Mouse (Mus musculus) frontal cortex, postnatal 14 days (tissue): ENCODE measurements around the gene Sfmbt2.
"Not testable (repeated sequence)": the region's sequence is repeated elsewhere in the genome, so short reads cannot be mapped to it uniquely, and the experiment has no call there.

Experiments used
- DNase-seq, 2 experiments: peaks; one replicate each; pipeline ENCODE4 v3.0.0; 2022; ENCODE audit warnings: low spot score in 2 of 2

The Sfmbt2 gene

GRCm38 (mm10) chr2:10370176-10370575, at the start of gene Sfmbt2:
Gene Sfmbt2, plus strand, starts transcription at chr2:10370510.
- DNase-seq, result no peak

DNA sequence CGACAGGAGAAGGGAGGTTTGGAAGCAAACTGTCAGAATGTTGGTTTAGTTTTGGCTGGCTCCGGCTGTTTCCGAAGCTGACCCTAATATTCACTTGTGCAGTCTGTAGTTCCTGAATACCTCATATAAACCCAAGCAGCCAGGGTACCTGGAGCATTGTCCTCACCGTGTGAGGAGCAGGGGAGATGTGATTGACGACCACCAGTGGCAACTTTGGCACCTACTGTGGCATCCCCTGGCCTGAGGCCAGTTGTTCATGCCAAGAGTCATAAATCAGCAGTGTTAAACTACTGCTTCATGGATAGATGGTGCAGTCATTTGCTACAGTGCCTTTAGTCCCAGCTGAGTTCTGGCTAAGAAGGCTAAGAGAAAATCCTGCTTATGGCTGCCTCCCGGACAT, 49.2 kb upstream of the Sfmbt2 start:
- DNase-seq, result no peak

DNA sequence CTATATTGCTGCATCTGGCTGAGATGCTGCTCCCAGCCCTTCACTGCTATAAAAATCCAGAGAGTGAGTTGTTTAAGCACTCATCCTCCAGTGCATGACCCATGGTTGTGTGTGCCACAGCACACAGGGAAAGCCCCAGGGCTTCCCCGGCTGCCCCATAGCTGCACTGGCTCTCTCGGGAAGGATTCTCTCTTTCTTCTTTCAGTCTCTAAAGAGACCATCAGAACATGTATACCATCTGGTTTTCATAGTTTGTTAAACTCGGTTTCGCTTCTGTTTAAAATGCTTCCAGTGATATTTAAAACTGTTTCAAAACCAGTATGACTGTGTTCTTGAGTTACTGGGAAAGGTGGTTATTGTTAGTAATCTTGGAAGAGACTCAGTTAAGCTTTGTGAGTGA, 47.1 kb upstream of the Sfmbt2 start:
- no peak for DNase-seq

DNA sequence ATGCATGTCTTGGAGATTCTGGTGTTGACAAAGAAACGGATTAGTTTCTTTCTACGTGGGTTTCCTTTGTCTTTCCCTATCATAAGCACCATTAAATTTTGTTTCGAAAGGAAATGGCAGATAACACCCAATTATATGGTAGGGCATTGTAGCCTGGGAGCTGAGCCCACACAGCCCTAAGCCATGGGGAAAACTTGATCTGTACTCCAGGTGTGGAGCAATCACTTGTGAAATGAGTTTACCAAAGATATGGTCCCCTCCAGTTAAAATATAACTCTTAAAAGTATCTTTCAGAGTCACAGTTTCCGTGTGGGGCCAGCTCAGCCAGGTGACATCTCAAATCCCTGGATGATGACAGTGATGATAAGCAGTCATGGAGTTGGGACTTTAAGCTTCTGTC, 45.3 kb upstream of the Sfmbt2 start:
- DNase-seq, result no peak

DNA sequence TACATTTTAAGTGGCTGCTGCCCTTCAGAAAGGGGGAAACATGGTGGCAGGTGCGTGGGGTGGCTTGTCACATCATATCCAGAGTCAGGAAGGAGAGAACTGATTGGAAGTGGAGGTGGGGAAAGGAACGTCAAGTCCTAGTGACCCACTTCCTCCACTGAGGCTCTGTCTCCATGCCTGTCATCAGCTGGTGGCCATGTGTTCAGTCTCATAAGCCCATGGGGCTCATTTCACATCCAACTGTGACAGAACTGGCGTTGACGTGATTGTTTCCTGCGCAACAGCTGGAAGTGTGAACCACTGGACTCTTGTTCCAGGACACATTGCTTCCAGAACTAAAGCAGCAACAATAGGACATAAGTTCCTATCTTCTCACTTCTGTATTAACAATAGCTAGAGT, 40.1 kb upstream of the Sfmbt2 start:
- no peak for DNase-seq

- DNase-seq, result no peak
Measured at GRCm38 (mm10) chr2:10334299-10334698, 36.0 kb upstream of the Sfmbt2 start.

DNA sequence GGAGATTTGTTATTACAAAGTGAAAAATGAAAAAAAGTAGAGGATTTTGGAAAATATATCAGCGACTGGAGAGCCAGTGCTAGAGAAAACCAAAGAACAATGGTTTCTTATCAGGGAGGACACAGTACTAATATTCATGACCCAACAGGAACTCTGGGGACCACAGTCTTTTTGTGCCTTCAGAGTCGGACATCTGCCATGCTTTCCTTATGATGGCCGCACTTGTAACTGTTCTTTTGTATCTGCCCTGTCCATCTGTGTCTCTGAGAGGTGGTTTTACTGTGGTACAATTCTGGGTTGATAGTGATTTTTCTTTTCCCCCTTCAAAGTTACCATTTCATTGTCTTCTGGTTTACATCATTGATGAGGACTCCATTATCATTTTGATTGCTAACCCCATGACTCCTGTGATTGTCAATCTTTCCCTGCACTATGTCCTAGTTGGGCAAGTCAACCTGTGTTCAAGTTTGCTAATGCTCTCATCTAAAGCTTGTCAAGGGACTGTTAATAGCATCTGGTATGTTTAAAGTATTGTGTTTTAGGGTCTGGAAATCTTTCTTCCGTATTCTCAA, 35.2 kb upstream of the Sfmbt2 start:
- no peak for DNase-seq

DNA sequence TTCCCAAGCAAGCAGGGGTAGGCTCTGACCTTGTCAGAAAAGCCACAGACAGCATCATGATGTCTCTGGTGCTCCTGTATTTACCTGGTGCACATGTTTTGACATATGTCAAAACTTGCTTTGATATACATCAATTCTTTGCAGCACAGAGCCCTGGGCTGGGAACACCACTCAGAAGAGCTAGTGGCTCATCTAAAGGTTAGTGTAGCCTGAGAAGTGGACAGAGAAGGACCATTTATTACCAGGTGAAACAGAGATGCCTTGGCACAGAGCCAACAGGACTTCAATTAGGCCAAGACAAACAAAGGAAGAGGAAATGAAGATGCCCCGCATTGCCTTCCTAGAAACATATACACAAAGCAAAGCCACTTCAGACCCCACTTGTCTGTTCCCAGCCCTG, 30.3 kb upstream of the Sfmbt2 start:
- no peak for DNase-seq

DNA sequence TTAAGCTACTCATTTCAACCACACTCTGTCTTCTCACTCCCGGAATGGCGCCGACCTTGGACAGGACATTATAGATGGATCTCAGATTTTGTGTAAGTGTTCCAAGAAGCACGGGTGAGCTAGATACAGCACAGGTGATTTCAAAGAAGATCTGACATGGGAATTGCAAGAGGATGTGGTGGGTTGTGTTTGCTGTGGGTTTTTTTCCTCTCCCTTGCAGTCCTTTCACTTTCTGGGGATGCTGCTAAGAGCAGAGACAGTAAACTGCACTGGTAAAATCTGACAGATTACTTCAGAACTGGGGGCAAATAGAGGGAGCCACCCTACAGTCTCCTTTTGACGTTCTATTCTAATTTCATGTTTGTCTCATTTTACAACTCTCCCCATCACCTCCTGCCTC, 26.8 kb upstream of the Sfmbt2 start:
- DNase-seq, result no peak

DNA sequence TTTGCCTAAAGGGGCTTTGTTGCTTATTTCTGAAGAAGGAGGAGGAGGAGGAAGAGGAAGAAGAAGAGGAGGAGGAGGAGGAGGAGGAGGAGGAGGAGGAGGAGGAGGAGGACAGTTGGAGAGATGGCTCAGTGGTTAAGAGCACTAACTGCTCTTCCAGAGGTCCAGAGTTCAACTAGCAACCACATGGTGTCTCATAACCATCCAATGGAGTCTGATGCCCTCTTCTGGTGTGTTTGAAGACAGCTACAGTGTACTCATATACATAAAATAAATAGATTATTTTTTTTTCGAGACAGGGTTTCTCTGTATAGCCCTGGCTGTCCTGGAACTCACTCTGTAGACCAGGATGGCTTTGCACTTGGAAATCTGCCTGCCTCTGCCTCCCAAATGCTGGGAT, 26.2 kb upstream of the Sfmbt2 start:
- DNase-seq, result not testable (repeated sequence)

GRCm38 (mm10) chr2:10347193-10347592, 23.1 kb upstream of the Sfmbt2 start:
- DNase-seq, result no peak

GRCm38 (mm10) chr2:10348036-10348435, 22.3 kb upstream of the Sfmbt2 start:
- no peak for DNase-seq

DNA sequence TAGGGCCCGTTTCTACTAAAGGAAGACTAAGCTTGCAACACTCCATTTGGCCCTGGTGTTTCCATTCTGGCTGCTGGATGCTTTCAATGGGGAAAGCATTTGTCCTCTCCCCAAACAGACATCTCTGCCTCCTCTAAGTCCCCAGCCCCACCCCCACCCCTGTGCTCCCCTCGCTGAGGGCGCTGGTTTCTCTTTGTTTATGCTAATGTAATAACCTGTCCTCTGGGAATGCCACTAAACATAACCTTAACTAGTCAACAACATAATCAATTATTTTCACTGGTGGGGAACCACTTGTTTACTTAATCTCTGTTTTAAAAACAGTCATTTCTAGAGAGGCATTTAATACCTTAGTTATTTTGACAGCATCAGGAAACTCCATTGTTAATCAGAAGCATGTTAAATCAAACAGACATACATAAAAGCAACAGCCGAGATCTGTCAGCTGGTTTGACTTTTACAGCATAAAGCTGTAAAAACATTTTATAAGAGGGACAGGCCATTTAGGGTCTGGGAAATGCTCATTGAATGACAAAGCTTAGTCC, 20.0 kb upstream of the Sfmbt2 start:
- DNase-seq, result no peak

DNA sequence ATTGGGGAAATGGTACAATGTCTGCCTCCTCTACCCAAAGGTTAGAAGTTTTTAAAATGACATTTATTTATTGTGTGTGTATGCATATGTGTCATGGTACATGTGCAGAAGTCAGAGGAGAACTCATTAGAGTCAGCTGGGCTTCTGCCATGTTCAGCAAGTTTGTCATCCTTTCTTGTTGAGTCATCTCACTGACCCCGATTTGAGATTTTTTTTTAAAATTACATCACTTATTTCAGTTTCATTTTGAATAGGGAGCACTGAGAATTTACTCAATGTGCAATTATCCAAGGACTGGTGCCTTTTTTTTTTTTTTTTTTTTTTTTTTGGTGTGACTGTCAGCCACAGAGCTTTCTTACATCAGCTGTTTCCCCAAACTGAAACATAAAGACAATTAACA, 19.2 kb upstream of the Sfmbt2 start:
- no peak for DNase-seq

- no peak for DNase-seq
Measured at GRCm38 (mm10) chr2:10352887-10353286, 17.4 kb upstream of the Sfmbt2 start.

- no peak for DNase-seq
Measured at GRCm38 (mm10) chr2:10353889-10354288, 16.4 kb upstream of the Sfmbt2 start.

DNA sequence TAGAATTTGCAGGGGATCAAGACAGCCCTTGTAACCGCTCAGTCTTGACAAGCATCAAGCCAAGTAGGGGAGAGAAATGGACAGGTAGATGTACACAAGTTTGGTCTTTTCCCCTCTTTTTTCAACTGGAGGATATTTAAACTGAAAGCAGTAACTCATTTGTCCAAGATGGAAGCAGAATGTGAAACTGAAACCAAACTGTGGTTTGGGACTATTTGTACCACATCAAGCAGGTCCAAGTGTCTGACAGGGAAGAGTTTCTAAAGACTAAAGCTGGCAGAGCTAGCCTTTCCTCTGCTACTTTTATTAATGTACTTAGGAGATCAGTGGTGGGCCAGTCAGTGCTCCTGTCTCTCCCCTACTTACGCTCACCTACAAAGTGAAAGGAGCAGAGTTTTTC, 10.4 kb upstream of the Sfmbt2 start:
- no peak for DNase-seq

- no peak for DNase-seq
Measured at GRCm38 (mm10) chr2:10365081-10365480, 5.2 kb upstream of the Sfmbt2 start.

DNA sequence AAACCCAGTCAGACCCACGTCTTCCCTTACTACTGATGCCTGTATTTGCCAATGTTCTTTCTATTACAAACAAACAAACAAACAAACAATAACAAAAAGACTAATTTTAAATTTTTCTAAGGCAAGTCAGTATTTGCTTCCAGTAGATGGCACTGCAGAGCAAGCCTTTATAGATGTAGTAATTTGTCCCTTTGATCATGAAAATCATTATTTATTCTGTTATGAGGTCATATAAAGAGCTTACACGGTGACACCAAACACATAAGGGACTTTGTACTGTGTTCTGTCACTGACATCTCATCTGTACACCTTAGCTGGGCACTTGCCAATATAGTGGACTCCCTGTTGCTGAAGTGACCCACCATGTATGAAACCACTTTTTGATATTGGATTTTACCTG, 4.0 kb upstream of the Sfmbt2 start:
- no peak for DNase-seq

GRCm38 (mm10) chr2:10369676-10370075, 634 bp upstream of the Sfmbt2 start:
- DNase-seq, result no peak

GRCm38 (mm10) chr2:10370687-10371458, 563 bp downstream of the Sfmbt2 start:
- DNase-seq, result no peak

GRCm38 (mm10) chr2:10371459-10371817, 1.1 kb downstream of the Sfmbt2 start:
- DNase-seq, result no peak

DNA sequence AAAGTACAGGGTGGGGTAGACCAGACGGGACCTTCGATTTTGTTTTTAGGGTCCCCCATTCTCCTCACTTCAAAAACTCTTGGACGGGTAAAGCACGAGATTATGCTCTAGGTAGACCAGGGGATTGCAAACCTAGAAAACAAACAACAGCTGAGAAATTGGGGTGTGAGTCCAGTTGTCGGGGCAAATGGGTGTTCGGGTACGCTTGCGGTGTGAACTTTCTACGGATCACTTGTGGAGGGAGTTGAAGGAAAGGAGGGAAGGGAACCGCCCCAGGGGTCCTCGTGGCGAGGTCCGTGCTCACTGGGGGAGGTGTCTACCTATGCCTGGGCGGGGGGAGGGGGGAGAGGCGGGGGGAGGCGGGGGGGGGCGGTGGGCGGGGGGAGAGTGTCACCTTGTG, 1.6 kb downstream of the Sfmbt2 start:
- DNase-seq, result no peak

- peak; percentile 46 to 58 for DNase-seq
Measured at GRCm38 (mm10) chr2:10372321-10372723, 2.0 kb downstream of the Sfmbt2 start.
